Mouse (Mus musculus): ENCODE data around the gene 2610528J11Rik.
"Not testable (repeated sequence)": the region's sequence is repeated elsewhere in the genome, so short reads cannot be mapped to it uniquely, and the experiment has no call there.

The 2610528J11Rik gene

GRCm38 (mm10) chr4:118542510-118543157 lies 15.8 kb downstream of the 2610528J11Rik start:
- DNase-seq (ENCODE audit: low read depth, low spot score), result peak; percentile 49

DNA sequence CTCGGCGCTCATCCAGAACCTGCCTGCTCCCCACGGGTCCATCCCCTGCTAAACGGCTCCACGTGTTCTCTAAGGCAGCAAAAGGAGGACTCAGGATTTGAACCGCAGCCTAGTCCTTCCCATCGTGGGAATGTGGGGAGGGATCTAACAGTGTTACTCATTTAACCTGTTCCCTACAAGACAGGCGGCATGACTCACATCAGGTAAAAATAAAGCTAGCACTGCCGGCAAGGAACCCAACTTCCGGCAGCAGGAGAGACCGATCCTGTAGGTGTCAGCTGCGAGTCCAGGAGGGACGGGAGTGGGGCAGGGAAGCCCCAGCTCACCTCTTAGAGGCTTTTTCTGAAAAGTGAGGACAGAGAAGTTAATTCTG lies 16.3 kb downstream of the 2610528J11Rik start:
- peak; percentile 51 for DNase-seq (ENCODE audit: low read depth, low spot score)

GRCm38 (mm10) chr4:118543592-118544260 lies 16.9 kb downstream of the 2610528J11Rik start, which contains the start of gene Tmem125:
TSS of gene Tmem125 (minus strand) at chr4:118544044.
- peak; percentile 71 for DNase-seq (ENCODE audit: low read depth, low spot score)

DNA sequence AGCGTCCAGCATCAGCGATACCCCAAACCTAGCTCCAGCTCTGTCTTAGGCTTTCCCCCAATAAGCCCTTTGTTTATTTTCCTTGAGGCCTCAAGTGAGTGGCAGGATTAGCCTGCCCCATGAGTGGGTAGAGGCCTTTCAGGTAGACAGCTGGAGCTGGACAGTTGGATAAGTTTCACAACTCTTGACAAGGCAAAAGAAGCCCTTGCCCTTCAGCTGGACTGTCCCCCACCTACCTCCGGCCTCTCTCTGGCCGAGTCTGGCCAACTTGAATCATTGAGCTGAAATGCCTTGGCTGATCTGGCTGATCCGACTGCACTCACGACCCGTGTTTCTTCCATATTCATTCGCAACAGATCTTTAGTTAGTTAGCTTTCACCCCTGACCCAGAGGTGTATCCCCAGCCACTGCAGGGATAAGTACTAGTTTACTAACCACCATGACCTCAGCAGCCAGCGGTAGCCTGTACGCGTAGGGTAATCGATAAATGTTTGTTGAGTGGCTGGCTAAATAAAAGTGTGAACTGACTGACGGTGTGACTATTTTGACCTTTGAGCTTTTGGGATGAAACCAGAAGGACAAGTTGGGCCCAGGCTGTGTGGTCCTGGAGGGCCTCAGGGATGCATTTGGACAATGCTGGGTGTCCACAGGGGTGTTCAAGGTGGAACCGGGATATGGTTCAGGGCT lies 17.8 kb downstream of the 2610528J11Rik start:
- no peak for DNase-seq (ENCODE audit: low read depth, low spot score)

- DNase-seq (ENCODE audit: low read depth, low spot score), result not testable (repeated sequence)
Measured at GRCm38 (mm10) chr4:118547424-118548129, 20.8 kb downstream of the 2610528J11Rik start.

- not testable (repeated sequence) for DNase-seq (ENCODE audit: low read depth, low spot score)
Measured at GRCm38 (mm10) chr4:118548130-118548480, 21.3 kb downstream of the 2610528J11Rik start.

DNA sequence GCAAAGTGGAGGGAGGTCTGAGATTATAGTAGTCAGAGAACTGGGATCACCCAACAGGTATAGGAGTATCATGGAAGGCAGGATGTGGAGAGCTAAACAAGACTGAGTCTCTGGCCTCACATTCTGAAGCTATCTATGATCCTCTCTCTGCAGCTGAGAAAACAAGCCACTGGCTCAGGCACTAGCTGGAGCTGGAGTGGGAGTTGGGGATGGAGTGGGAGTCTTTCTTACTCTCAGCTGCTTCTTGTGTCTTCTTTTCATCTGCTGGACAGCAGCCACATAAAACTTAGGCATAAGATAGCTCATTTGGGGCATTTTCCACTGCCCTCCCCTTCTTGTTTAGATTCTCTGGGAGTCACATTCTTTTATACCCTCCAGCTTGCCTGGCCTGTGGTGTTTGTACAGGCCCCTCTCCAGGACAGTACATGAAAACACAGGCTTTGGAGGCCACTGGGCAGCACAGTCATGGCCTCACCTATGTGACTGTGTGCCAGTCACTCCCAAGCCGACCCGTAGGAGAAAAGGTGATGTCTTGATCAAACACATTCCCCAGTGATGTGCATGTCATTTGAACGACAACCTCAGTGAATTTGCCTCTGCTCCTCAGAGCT lies 26.3 kb downstream of the 2610528J11Rik start:
- DNase-seq (ENCODE audit: low read depth, low spot score), result no peak

DNA sequence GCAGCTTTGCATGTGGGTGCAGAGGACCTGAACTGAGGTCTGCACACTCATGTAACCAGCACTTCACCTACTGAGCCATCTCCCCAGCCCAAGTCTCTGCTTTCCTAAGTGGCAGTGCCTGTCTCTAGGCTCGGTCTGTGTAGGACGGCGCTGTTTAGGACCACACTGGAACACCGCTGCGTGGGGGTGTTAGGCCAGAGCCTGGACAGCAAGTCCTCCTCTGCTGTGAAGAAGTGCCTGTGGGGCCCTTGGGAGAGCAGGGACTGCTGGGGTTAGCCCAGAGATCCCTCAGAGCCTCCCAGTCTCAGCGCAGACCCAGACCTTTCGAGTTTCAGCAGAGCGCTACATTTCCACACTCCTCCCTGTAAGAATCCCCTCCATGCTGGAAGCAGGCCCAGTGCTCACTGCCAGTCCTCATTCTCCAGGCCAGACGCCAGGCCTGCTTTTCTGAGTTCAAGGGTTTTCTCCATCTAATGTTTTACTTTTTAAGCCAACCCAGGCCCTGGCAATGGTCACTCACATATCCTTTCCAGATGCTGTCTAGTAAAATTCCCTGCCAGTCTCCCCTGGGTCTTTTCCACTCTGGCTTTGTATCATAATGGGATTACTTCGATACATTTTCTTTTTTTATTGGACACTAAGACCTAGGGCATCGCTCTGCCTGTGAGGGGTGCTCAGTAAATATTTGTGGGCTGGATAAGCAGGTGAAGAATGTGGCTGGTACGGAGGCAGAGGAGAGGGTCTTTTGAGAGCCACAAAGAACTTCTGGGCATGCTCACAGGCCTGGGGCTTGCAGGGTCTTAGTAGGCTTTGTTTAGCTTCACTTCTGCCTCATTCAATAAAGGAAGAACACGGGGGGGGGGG lies 37.5 kb downstream of the 2610528J11Rik start:
- no peak for DNase-seq (ENCODE audit: low read depth, low spot score)

GRCm38 (mm10) chr4:118564926-118565279 lies 38.1 kb downstream of the 2610528J11Rik start:
- no peak for DNase-seq (ENCODE audit: low read depth, low spot score)

GRCm38 (mm10) chr4:118566161-118566676 lies 39.4 kb downstream of the 2610528J11Rik start:
- peak; percentile 79 for DNase-seq (ENCODE audit: low read depth, low spot score)

DNA sequence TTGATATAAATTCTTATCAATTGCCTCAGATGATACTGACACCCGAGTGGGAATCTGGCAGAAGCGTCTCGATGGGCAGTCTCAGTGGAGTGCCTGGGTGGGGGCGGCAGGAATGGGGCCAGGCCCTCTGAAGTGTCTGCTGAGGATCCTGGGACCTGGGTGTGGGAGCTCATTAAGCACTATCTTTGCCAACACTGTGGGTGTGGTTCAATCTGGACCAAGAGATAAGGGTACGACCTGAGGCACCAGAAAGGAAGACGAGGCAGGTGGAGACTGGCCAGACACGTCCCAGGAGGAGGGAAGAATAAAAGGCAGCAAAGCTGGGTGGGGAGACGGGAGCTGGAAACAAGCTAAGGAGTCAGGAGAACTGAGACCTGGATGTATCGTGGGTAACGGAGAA lies 41.9 kb downstream of the 2610528J11Rik start:
- no peak for DNase-seq (ENCODE audit: low read depth, low spot score)

GRCm38 (mm10) chr4:118569320-118569719 lies 42.5 kb downstream of the 2610528J11Rik start:
- peak; percentile 18 for DNase-seq (ENCODE audit: low read depth, low spot score)

GRCm38 (mm10) chr4:118571441-118571840 lies 44.6 kb downstream of the 2610528J11Rik start:
- DNase-seq (ENCODE audit: low read depth, low spot score), result no peak

DNA sequence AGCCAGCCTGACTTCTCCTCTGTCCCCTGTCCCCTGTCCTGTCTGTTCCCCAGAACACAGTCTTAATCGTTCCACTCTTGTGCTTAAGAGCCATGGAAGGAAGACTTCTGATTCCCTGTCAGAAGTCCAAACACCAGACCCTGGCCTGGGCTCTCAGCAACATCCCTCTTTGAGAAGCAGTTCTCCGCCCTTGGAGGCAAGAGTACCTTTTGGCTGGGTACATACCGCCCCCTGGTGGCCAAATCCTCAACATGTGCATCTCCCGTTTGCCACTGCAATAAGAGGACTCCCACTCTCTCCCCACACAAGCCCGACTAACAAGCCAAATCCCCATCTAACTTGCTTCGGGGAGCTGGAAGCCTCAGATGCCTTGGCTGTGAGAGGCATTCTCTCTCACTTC lies 49.3 kb downstream of the 2610528J11Rik start:
- peak; percentile 88 for DNase-seq (ENCODE audit: low read depth, low spot score)

- peak; percentile 76 for DNase-seq (ENCODE audit: low read depth, low spot score)
Measured at GRCm38 (mm10) chr4:118579313-118579712, 52.5 kb downstream of the 2610528J11Rik start.

Measured in ZHBTc4 (cell line).